Mouse (Mus musculus) c-Kit-positive CD71-positive TER-119-negative erythroid progenitor cells, embryonic 14.5 days (primary cell): ENCODE results near the gene Hmces.

Experiments used
- DNase-seq: peaks from one replicate; pipeline ENCODE4 v3.0.0-alpha.2; 2013; ENCODE audit warnings: low read depth

Hmces gene

DNA sequence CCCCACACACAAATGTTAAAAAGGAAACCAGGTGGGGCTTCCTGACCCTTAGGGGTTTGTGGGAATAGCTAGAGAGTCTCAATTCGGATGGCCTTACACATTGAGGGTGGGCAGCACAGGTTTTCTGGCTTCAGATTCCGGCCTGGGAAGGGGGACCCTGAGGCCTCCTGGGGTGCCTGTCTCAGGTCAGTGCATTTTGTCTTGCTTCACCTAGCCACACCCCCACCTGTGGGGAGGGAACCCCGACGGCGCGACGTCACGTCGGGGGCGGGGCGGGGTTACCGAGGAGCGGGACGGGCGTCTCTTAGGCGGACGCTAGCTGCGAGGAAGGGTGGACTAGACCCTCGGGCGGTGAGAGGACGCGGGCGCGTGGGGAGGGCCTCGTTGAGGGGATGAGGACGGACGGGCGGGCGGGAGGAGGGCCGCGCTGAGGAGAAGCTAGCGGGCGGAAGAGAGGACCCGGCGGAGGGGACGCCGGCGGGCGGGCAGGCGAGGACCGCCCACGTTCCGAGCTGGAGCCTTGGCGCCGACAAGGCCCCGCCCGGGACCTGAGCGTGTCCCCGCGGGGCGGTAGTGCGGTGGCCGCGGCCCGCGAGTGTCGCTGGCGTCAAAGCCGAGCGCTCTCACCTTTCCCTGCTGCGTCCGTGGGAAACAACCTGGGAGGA, at the start of gene Hmces:
TSS of gene Hmces (plus strand) at position 275 of the 665 bp plus-strand sequence.
- peak; percentile 67 for DNase-seq

DNA sequence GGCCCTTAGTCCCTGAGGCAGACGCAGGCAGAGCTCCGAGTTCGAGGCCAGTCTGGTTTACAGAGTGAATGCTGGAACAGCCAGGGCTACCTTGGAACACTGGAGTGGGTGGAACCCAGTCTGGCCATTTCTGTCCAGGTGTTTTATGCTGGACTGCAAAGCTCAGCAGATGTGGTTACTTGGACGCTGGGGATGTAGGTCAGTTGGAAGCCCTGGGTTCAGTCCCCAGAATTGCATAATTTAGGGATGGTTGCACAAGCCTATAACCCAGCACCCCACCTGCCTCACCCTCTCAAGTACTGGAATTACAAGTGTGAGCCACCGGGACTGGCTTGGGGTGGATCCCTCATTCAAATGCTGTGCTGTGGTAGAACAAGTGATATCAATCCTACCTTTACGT, 47.5 kb upstream of the Hmces start:
- DNase-seq, result no peak

- peak; percentile 60 for DNase-seq
Measured at GRCm38 (mm10) chr6:87867256-87867655, 46.5 kb upstream of the Hmces start.

- no peak for DNase-seq
Measured at GRCm38 (mm10) chr6:87868871-87869506, 44.7 kb upstream of the Hmces start.

GRCm38 (mm10) chr6:87870440-87870839, 43.3 kb upstream of the Hmces start:
- DNase-seq, result no peak

DNA sequence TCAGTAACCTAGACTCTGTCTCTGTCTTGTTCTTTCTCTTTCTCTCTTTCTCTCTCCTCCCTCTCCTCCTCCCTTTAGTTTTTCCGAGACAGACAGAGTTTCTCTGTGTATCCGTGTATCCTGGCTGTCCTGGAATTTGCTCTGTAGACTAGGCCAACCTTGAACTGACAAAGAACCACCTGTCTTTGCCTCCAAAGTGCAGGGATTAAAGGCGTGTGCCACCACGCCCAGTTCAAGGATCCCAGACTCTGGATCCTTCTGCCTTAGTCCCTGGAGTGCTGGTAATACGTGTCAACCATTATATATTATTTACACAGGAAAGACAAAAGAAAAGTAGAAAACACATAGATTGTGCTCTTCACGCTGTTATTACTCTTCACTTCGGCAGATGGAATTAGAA, 42.5 kb upstream of the Hmces start:
- DNase-seq, result no peak

DNA sequence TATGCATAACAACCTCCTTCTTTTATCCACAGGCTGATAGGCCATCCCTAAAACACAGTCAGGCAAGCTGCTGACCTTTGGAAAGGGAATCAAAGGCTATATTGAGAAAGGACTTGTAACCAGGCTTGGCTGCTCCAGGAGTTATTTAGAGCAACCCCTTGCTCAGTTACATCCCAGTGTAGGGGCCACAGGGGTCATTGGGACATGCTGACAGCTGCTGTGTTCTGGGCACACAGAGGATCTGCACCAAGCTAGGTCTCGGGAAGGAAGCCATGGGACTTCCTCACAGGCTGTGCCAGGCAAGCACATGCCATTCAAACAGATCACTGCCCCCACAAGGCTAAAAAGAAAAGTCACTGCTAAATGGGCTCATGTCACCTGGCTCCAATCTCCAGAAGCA, 40.6 kb upstream of the Hmces start:
- no peak for DNase-seq

GRCm38 (mm10) chr6:87873963-87874362, 39.8 kb upstream of the Hmces start:
- DNase-seq, result no peak

DNA sequence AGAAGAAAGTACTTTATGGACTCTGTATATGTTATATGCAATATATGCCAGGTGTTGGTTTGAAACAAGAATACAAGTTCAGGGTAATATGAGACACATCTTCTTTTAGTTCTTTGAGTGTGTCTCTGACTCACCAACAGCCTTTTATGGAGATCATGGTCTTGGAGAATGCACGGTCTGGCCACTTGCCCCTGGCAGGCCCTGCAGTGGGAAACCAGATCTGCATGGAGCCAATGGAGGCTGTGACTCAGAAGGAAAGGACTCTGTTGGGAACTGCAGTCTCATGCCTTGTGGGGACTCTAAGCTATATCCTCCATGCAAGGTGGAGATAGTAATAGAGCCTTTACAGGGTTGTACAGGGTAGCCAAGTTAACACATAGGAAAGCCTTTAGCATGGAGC, 38.7 kb upstream of the Hmces start:
- no peak for DNase-seq

- DNase-seq, result no peak
Measured at GRCm38 (mm10) chr6:87875562-87875961, 38.2 kb upstream of the Hmces start.

GRCm38 (mm10) chr6:87876068-87876643, 37.6 kb upstream of the Hmces start:
- DNase-seq, result no peak

DNA sequence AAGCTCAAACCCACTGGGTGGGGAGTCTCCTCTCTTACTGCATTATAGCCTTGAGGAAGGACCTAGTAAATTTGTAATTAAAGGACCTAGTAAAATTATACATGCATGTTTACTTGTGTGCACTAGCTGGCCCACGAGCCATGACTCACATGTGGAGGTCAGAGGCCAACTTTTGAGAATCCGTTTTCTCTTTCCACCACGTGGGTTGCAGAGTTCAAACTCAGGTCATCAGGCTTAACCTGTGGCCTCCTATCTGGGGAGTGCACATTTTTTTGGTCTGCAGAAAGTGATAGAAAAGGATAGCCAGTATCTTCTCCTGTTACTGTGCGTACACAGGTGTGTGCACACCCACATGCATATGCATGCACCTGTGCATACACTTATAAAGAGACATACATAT, 34.7 kb upstream of the Hmces start:
- DNase-seq, result no peak

DNA sequence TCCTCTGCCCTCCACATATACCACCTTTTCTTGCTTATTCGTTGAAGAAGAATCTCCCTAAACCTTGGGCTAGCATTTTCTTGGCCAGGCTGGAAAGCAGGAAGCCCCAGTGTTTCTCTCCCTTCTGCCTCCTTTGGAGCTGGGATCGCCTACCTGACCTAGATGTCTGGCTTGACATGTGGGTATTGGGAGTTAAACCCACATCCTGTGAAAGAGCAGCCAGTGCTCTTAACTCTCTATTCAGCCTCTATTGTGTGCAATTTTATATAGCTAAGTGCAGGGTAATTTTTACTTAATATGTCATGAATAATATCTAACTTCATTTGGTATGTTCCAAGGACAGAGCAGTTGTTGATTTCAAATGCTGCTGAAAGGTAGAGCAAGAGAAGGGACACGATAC, 34.1 kb upstream of the Hmces start:
- no peak for DNase-seq

DNA sequence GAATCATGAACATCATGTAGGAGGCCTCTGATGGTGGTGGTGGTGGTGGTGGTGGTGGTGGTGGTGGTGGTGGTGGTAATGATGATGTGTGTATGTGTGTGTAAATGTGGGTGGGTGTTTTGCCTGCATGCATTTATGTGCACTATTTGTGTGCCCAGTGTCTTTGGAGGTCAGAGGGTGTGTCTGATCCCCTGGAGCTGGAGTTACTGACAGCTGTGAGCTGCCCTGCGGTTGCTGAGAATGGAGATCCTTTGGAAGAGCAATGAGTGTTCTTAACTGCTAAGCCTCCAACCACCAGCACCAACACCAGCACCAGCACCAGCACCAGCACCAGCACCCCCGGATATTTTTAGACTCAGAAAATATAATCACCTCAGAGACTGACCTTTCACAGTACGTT, 31.5 kb upstream of the Hmces start:
- no peak for DNase-seq

- no peak for DNase-seq
Measured at GRCm38 (mm10) chr6:87882816-87883215, 30.9 kb upstream of the Hmces start.

DNA sequence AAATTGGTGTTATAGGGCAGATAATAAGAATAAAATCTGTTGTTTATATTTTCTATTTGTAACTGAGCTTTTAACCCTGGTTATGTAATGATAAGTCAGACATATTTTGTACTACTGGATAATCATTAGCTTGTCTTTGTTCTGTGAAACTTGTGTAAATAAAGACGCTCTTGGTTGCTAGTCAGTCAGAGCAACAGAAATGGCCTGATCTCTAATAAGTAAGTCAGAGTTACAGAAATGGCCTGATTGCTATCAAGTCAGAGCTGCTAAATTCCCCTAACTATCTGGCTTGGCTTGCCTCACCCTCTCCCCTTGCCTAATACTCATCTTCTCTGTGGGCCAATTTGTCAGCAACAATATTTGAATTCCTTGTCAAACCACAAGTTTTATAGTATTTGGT, 27.0 kb upstream of the Hmces start:
- DNase-seq, result no peak

- peak; percentile 98 for DNase-seq
Measured at GRCm38 (mm10) chr6:87887594-87888233, 26.0 kb upstream of the Hmces start, which contains the start of gene Copg1. Copg1 (plus strand) TSS chr6:87887814.

DNA sequence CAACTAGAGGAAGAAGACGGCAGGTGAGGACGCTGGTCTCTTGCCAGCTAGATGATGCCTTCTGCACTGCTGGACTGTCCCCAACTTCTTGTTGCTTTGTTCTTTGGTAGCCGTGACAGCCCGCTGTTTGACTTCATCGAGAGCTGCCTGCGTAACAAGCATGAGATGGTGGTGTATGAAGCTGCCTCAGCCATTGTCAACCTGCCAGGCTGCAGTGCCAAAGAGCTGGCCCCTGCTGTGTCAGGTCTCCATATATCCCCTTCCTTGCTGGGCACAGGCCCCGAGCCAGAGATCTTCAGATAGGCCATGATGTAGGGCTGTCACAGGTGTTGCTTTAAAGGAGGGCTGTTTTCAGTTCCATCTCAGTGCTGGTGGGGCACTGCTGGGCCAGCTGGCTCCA, 19.8 kb upstream of the Hmces start:
- no peak for DNase-seq

DNA sequence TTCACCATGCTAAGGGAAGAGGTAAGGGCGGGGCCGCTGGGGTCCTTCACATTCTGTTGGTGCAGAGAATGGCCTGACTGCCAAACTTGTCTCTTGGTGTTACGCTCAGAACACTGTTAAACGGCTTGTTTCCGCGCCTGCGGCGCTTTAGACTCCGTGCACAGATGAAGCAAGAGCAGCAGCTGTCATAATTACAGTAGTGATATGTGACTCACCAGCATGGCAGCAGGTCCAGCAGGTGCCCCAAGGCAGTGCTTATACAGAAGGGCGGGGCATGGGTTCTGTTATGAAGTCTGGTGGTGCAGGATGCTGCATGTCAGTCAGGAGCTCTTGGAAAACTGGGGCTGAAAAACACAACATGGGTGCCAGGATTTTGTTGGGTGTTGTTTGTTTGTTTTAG, 15.7 kb upstream of the Hmces start:
- DNase-seq, result no peak

DNA sequence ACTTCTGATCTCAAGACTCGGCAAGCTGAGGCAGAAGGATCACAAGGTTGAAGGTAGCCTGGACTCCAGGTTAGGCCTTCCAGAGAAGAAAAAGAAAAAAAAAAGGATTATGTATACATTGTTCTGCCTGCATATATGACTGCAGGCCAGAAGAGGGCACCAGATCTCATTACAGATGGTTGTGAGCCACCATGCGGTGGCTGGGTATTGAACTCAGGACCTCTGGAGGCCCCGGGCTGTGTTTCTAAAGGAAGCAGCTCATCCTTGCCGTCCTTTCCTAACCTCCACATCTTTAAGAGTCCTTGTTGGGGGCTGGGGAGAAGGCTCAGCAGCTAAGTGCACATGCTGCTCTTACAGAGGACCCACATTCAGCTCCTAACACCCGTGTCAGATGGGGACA, 7.1 kb upstream of the Hmces start:
- DNase-seq, result no peak

DNA sequence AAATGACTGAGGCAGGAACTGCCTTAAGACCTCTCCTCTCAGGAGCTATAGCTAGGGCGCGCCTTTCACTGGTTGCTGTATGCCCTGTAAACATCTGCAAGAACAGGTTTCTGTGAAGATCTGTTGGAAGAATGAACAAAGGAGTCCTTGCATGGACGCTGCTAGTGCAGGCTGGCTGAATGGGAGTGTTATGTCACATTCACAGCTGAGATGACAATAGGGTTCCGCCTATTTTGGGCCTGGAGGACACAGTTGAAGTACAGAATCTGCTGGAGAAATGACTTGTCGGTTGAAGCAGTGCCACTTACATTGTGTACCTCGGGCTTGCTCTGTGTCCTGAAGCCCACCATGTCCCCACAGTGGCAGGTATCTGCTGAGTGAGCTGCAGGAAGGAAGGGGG, 4.6 kb upstream of the Hmces start:
- no peak for DNase-seq

DNA sequence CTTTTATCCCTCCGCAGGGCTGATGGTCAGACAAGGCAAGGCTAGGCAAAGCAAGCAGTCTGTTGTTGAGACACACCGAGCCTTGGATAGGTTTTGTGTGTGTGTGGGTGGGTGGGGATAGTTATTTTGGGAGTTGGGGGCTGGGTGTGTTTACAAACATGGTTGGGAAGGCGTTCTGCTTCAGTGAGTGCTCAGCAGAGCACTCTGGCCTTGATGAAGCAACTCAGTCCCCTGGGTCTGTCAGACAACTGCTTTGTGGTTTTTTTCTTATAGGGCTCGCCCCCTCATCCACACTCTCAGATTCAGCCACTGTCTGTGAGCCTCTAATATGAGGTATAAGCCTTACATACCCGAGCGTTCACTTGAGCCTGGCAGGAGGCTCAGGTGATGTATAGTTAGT, 2.2 kb upstream of the Hmces start:
- DNase-seq, result no peak
